Mouse (Mus musculus): ENCODE measurements around the gene Nr2e3. TPM values are rescaled to one million over a fixed set of nuclear protein-coding genes. Genes with fewer than 3 reads are reported as not detected.

Gene Nr2e3
- polyA plus RNA-seq (2015; fragmentation: Nextera tagmentation; extraction: Ambion mirVana), result not detected in 2 replicates

DNA sequence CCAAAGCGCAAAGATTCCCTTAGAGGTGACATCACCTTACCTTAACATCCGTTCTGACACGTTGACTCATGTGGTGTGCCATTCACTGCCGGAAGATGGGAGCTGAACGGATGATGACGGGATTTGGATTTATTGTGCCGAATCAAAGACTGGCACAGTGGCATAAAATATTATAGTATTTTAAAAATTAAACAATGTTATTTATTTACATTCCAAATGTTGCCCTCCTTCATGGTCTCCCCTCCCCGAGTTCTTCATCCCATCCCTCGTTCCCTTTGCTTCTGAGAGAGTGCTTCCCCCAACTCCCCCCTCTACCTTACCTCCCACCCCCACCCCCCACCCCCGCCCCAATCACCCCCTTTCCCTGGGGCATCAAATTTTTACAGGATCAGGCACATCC lies at the start of gene Nr2e3:
TSS of gene Nr2e3 (minus strand) at position 101 of the 400 bp plus-strand sequence.

Other genes starting within 250 kb of the Nr2e3 start
- gene Senp8, start 209.9 kb downstream of the Nr2e3 start, polyA plus RNA-seq (2015; fragmentation: Nextera tagmentation; extraction: Ambion mirVana), result 6.7 and 7.6 TPM in 2 replicates
- 6.0 and 6.6 TPM in 2 replicates for gene Myo9a, start 209.8 kb downstream of the Nr2e3 start, polyA plus RNA-seq (2015; fragmentation: Nextera tagmentation; extraction: Ambion mirVana)

Measured in adrenal gland, postnatal 0 days (tissue).